Mouse (Mus musculus) embryonic facial prominence, embryonic 11.5 days (tissue): Measurements from ENCODE around the gene Hs3st3b1. TPM values are rescaled to one million over a fixed set of nuclear protein-coding genes. Genes with fewer than 3 reads are reported as not detected.

Experiments used
- ATAC-seq: fragments of 200-750 bp; cut with Nextera tagmentation; replicated peaks from 2 replicates; pipeline ENCODE4 v1.8.0; 2017; ENCODE audit warnings: low read depth; ENCODE audit not compliant: insufficient number of reproducible peaks, low FRiP score, low TSS enrichment
- DNase-seq: peaks from one replicate; pipeline ENCODE4 v3.0.0-alpha.2; 2015; ENCODE audit warnings: low spot score
- H3K27ac ChIP-seq: fragments of 300-500 bp; sonication (generic); replicated peaks from 2 replicates; pipeline ENCODE4 v1.5.1; 2014; ENCODE audit warnings: mild to moderate bottlenecking, low read depth, low read length, control low read depth
- H3K27me3 ChIP-seq: fragments of 300-500 bp; sonication (generic); 2 replicates; pipeline ENCODE4 v1.6.1; 2014; ENCODE audit warnings: mild to moderate bottlenecking, low read length, moderate library complexity, mixed read lengths; ENCODE audit not compliant: control insufficient read depth, insufficient read depth
- H3K36me3 ChIP-seq: fragments of 300-500 bp; sonication (generic); replicated peaks from 2 replicates; pipeline ENCODE4 v1.6.1; 2014; ENCODE audit warnings: low read depth, mild to moderate bottlenecking, low read length, moderate library complexity, mixed read lengths; ENCODE audit not compliant: control insufficient read depth, insufficient read depth
- H3K4me1 ChIP-seq: fragments of 300-500 bp; sonication (generic); 2 replicates; pipeline ENCODE4 v1.6.1; 2014; ENCODE audit warnings: low read length, mixed read lengths; ENCODE audit not compliant: control insufficient read depth, insufficient read depth
- H3K4me2 ChIP-seq: fragments of 300-500 bp; sonication (generic); 2 replicates; pipeline ENCODE4 v1.6.1; 2014; ENCODE audit warnings: low read depth, mild to moderate bottlenecking, control low read depth, low read length, moderate library complexity
- H3K4me3 ChIP-seq: fragments of 300-500 bp; sonication (generic); 2 replicates; pipeline ENCODE4 v1.5.1; 2014; ENCODE audit warnings: low read depth, low read length, control low read depth
- H3K9ac ChIP-seq: fragments of 300-500 bp; sonication (generic); replicated peaks from 2 replicates; pipeline ENCODE4 v1.6.1; 2014; ENCODE audit warnings: mild to moderate bottlenecking, control low read depth, low read length
- H3K9me3 ChIP-seq: fragments of 300-500 bp; sonication (generic); replicated peaks from 2 replicates; pipeline ENCODE4 v1.6.1; 2016; ENCODE audit warnings: mild to moderate bottlenecking, low read length, inconsistent platforms, mixed read lengths; ENCODE audit not compliant: control insufficient read depth
- WGBS: fragments of 180-500 bp; shearing (Covaris S2); extraction: QIAGEN DNeasy Blood & Tissue Kit; methylation state at CpG from one replicate; pipeline ENCODE4 v1.1.7; 2014; 5-methylcytosine and 5-hydroxymethylcytosine counted together
- polyA plus RNA-seq: library from polyadenylated mRNA; unstranded; fragments of >200 nt; fragmentation: Nextera tagmentation; extraction: Ambion mirVana; gene quantifications from 2 replicates; pipeline ENCODE4 v1.2.1, GENCODE M21; 2014

Hs3st3b1 gene
- polyA plus RNA-seq, 1 experiment from 2014 or later = 15.2 TPM

GRCm38 (mm10) chr11:63921044-63921951 lies 792 bp downstream of the Hs3st3b1 start:
- peaks cover 24% of the 10 kb centered on the region for H3K27me3 ChIP-seq
- H3K4me1 ChIP-seq = peaks cover 6% of the 10 kb centered on the region
- peak; percentile 22; the same call in 1 of the 2 replicates for ATAC-seq
- H3K27ac ChIP-seq = peak overlapping the region; percentile 52
- WGBS = under 1% methylated on average over 72 of the region's 80 CpGs
- DNase-seq = peak; percentile 38
- peak overlapping the region; percentile 74 for H3K9ac ChIP-seq
- no peaks in the 10 kb centered on the region for H3K9me3 ChIP-seq
- H3K36me3 ChIP-seq = no peaks in the 10 kb centered on the region
- H3K4me2 ChIP-seq = peak overlapping the region; percentile 96
- peak overlapping the region; percentile 75 for H3K4me3 ChIP-seq

GRCm38 (mm10) chr11:63920531-63920930 lies 1.6 kb downstream of the Hs3st3b1 start:
- Histone ChIP-seq H3K9ac (peak overlapping the region; percentile 74), H3K27ac (0 out of 2 replicates have a peak overlapping the region, but pooled peaks have one; percentile 20), H3K36me3 (no peaks in the 10 kb centered on the region), H3K4me2 (peak overlapping the region; percentile 96), H3K27me3 (peaks cover 18% of the 10 kb centered on the region), H3K4me3 (peak overlapping the region; percentile 75), H3K4me1 (peaks cover 6% of the 10 kb centered on the region), H3K9me3 (no peaks in the 10 kb centered on the region)
- WGBS = under 1% methylated on average over 33 of the region's 33 CpGs
- DNase-seq (peak; percentile 92), ATAC-seq (0 out of 2 replicates have a peak, but pooled peaks have one; percentile 43)

- ATAC-seq (no peak), DNase-seq (peak; percentile 50)
- peaks cover 13% of the 10 kb centered on the region for H3K27me3 ChIP-seq
- no peaks in the 10 kb centered on the region for H3K9me3 ChIP-seq
- peak overlapping the region; percentile 75 for H3K4me3 ChIP-seq
- peak overlapping the region; percentile 96 for H3K4me2 ChIP-seq
- WGBS = under 1% methylated on average over 52 of the region's 52 CpGs
- no peaks in the 10 kb centered on the region for H3K36me3 ChIP-seq
- H3K9ac ChIP-seq = peak overlapping the region; percentile 74
- H3K27ac ChIP-seq = no peak overlapping the region
- peaks cover 6% of the 10 kb centered on the region for H3K4me1 ChIP-seq
These were observed 2.6 kb downstream of the Hs3st3b1 start for GRCm38 (mm10) chr11:63919211-63920098.

DNA sequence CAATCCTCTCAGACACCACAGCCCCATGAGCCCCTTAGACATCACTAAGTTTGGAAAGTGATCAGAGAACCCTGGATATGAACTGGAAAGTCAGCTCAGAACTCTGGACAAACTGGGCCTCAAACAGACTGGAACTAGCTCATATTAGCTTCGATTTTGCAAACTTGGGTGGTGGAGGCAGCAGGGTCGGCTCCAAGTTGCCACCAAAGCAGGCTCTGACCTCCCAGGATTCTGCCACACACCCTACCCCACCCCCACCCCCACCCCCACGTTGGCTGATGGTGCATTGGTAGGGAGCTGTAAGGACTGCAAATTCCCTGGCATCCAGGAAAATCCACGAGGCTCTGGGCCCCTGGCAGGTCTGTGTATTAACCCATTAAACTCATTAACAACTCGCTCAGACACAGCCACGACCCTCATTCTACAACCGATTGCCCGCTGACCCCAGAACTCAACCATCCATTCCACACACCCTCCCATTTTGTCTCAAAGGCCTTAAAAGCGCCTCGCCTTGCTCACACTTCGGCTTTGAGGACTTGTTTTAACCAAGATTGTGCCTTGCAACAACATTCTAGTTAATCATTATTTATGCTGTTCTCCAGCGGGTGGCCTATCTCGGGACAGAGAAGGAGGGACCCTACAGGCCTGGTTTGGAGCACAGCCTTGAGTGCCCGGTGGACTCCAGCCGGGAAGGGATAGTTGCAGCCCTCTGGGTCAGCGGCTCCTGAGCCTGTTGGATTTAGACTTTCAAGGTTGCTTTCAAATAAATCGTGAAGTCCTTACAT lies 3.6 kb downstream of the Hs3st3b1 start:
- no peaks in the 10 kb centered on the region for H3K36me3 ChIP-seq
- DNase-seq (peak; percentile 23), ATAC-seq (no peak)
- H3K4me3 ChIP-seq = peak overlapping the region; percentile 75
- H3K27me3 ChIP-seq = peaks cover 9% of the 10 kb centered on the region; the same call in 1 of the 2 replicates
- H3K9me3 ChIP-seq = no peaks in the 10 kb centered on the region
- H3K4me2 ChIP-seq = peak overlapping the region; percentile 96
- H3K9ac ChIP-seq = peak overlapping the region; percentile 74
- H3K4me1 ChIP-seq = peaks cover 6% of the 10 kb centered on the region
- no peak overlapping the region for H3K27ac ChIP-seq
- 11% methylated on average over 17 of the region's 17 CpGs for WGBS

- Histone ChIP-seq H3K36me3 (no peaks in the 10 kb centered on the region), H3K4me2 (no peak overlapping the region), H3K9me3 (no peaks in the 10 kb centered on the region), H3K27me3 (peaks cover 9% of the 10 kb centered on the region; the same call in 1 of the 2 replicates), H3K4me3 (no peak overlapping the region; the same call in 1 of the 2 replicates), H3K9ac (no peak overlapping the region), H3K27ac (no peak overlapping the region), H3K4me1 (peaks cover 3% of the 10 kb centered on the region; the same call in 1 of the 2 replicates)
- DNase-seq (no peak), ATAC-seq (no peak)
- 17% methylated on average over 6 of the region's 6 CpGs for WGBS
These were observed 4.5 kb downstream of the Hs3st3b1 start for GRCm38 (mm10) chr11:63917561-63917960.

DNA sequence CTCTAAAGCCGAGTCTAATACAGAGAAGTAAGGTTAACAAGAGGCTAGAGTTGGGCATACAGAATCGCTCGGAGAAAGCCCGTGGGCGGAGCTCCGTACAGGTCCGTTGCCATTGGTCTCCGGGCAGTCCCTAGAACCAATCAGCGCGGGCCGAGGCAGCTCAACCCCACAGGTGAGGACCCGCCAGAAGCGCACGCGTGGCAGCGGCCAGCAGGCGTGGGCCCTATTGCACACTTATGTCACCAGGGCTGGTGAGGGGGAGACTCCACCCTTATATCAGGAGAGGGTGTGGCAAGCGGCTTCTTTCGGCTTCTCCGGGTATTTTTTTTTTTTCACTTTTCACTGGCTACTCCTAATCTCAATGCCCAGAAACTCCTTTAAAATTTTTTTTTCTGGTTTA lies 7.7 kb downstream of the Hs3st3b1 start:
- DNase-seq (peak; percentile 82), ATAC-seq (peak; percentile 87)
- Histone ChIP-seq H3K4me2 (peak overlapping the region; percentile 55), H3K9ac (no peak overlapping the region), H3K36me3 (no peaks in the 10 kb centered on the region), H3K4me3 (peak overlapping the region; percentile 21), H3K27ac (no peak overlapping the region), H3K4me1 (peaks cover 5% of the 10 kb centered on the region), H3K9me3 (no peaks in the 10 kb centered on the region), H3K27me3 (0 out of 2 replicates have a peak, but pooled peaks cover 2% of the 10 kb centered on the region)
- 2% methylated on average over 20 of the region's 20 CpGs for WGBS

DNA sequence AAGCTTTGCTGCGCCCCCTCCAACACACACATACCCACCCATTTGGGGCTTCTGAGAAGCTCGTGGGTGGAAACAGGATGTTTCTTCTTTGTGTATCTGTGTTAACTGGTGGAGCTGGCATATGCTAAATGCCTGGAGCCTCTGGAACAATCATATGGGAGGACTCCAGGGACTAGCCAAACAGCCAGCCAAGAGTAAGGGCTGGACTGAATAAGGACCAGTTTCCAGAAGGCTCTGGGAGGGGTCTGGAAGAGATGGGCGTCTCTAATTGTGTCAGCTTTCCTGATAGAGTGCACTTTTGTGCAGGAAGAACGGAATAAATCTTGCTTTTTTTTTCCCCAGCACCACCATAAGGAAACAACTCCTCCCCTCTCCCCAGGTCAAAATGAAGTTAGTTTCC lies 8.2 kb downstream of the Hs3st3b1 start:
- no peak overlapping the region for H3K9ac ChIP-seq
- H3K36me3 ChIP-seq = no peaks in the 10 kb centered on the region
- peak overlapping the region; percentile 21 for H3K4me3 ChIP-seq
- H3K27me3 ChIP-seq = no peaks in the 10 kb centered on the region
- H3K4me1 ChIP-seq = peaks cover 2% of the 10 kb centered on the region
- peak; percentile 54; the same call in 1 of the 2 replicates for ATAC-seq
- H3K4me2 ChIP-seq = peak overlapping the region; percentile 55
- no peaks in the 10 kb centered on the region for H3K9me3 ChIP-seq
- 33% methylated on average over 4 of the region's 4 CpGs for WGBS
- DNase-seq = no peak
- H3K27ac ChIP-seq = no peak overlapping the region
